In the genomic region with DNA sequence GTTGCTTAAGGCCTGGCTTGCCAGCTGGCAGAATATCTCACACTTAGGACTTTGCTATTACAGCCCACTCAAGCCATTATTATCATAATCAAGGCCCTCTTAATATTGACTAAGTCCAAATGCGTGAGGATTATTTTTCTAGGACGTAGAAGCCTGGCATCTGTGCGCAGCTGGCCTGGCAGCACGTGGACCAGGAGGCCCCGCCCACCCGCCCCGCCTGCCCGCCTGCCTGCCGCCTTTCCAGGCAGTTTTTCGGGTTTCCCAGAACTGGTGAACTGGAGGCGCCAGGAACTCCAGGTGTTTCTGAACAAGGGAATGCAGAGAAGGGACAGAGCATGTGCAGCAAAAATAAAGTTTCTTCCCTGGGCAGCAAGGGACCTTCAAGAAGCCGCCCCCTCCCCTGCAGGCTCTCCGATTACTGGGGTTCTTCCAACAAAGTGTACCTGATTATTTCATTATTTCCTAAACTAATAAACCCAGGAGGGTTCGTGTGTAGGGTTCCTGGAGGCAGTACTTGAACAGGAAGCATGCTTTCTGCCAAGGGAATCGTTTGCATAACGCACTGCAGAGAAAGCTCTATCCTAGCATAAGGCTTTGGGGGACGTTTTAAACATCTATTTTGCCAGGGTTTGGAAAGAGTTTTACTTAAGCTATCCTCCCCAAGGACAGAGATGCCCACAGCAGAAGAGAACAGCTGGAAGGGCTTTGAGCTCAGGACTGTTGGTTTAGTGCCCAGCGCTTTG, we compare ENCODE assay signal across 8 mouse cellular contexts. TPM values are rescaled to one million over a fixed set of nuclear protein-coding genes. Genes with fewer than 3 reads are reported as not detected.
DNase-seq lines count a peak whose midpoint lies in the region; ATAC-seq and TF ChIP-seq lines count a peak whose summit lies in the region.
"Had no signal": no experiment of that assay in that cellular context is flagged by ENCODE, and none has a peak within 500 bp of the region (broad histone marks: within the 10 kb centered on the region; RNA-seq: fewer than 3 reads in every experiment).

No protein-coding gene starts in this region.

- no peaks in the 10 kb centered on the region for H3K36me3 ChIP-seq in embryonic facial prominence, embryonic 11.5 days (replicated peaks; ENCODE audit: control insufficient read depth, insufficient read depth, low read depth, low read length)
- H3K36me3 ChIP-seq in forebrain, postnatal 0 days (ENCODE audit: insufficient read depth): no peaks in the 10 kb centered on the region
- no peaks in the 10 kb centered on the region for H3K36me3 ChIP-seq in hindbrain, embryonic 15.5 days
- no peaks in the 10 kb centered on the region for H3K36me3 ChIP-seq in liver, embryonic 13.5 days
- H3K36me3 ChIP-seq in neural tube, embryonic 14.5 days (ENCODE audit: control insufficient read depth, insufficient read depth, low read length): no peaks in the 10 kb centered on the region

- no peaks in the 10 kb centered on the region for H3K4me1 ChIP-seq in embryonic facial prominence, embryonic 11.5 days (ENCODE audit: control insufficient read depth, insufficient read depth, low read length)
- H3K4me1 ChIP-seq in forebrain, postnatal 0 days (ENCODE audit: insufficient read depth): 0 out of 2 replicates have a peak, but pooled peaks cover 5% of the 10 kb centered on the region
- H3K4me1 ChIP-seq in hindbrain, embryonic 15.5 days (replicated peaks): peaks cover 6% of the 10 kb centered on the region; the same call in 1 of the 2 replicates
- peaks cover 8% of the 10 kb centered on the region for H3K4me1 ChIP-seq in liver, embryonic 13.5 days (replicated peaks)
- peaks cover 3% of the 10 kb centered on the region; the same call in 1 of the 2 replicates for H3K4me1 ChIP-seq in neural tube, embryonic 14.5 days (ENCODE audit: control insufficient read depth, insufficient read depth, low read length)

- H3K27me3 ChIP-seq in embryonic facial prominence, embryonic 11.5 days (ENCODE audit: control insufficient read depth, insufficient read depth, low read length): no peaks in the 10 kb centered on the region
- no peaks in the 10 kb centered on the region for H3K27me3 ChIP-seq in forebrain, postnatal 0 days (ENCODE audit: insufficient read depth, low read length)
- no peaks in the 10 kb centered on the region for H3K27me3 ChIP-seq in hindbrain, embryonic 15.5 days
- H3K27me3 ChIP-seq in liver, embryonic 13.5 days: 0 out of 2 replicates have a peak, but pooled peaks cover 3% of the 10 kb centered on the region
- H3K27me3 ChIP-seq in neural tube, embryonic 14.5 days (ENCODE audit: control insufficient read depth, insufficient read depth, low read length): no peaks in the 10 kb centered on the region
- H3K27me3 ChIP-seq: megakaryocyte, embryonic 14.5 days had no signal

- no peak for TF ChIP-seq CTCF in forebrain, postnatal 0 days (IDR thresholded peaks at IDR 0.05; ENCODE audit: low read depth)

- 0 out of 2 replicates have a peak, but pooled peaks have one; percentile 27 for ATAC-seq in embryonic facial prominence, embryonic 11.5 days (replicated peaks; ENCODE audit: insufficient number of reproducible peaks, low FRiP score, low TSS enrichment, low read depth)
- ATAC-seq in forebrain, postnatal 0 days: peak; percentile 65
- peak; percentile 48; the same call in 1 of the 2 replicates for ATAC-seq in hindbrain, embryonic 15.5 days (ENCODE audit: low FRiP score, low read depth)
- peak; percentile 39; the same call in 1 of the 2 replicates for ATAC-seq in liver, embryonic 13.5 days (ENCODE audit: low read depth)
- ATAC-seq in neural tube, embryonic 14.5 days (ENCODE audit: low read depth): no peak

- H3K4me2 ChIP-seq in embryonic facial prominence, embryonic 11.5 days (ENCODE audit: low read depth, low read length): peak overlapping the region; percentile 32
- peak overlapping the region; percentile 24 for H3K4me2 ChIP-seq in forebrain, postnatal 0 days (ENCODE audit: low read depth)
- H3K4me2 ChIP-seq in hindbrain, embryonic 15.5 days: peak overlapping the region; percentile 55
- peak overlapping the region; percentile 48 for H3K4me2 ChIP-seq in liver, embryonic 13.5 days
- peak overlapping the region; percentile 44 for H3K4me2 ChIP-seq in neural tube, embryonic 14.5 days (ENCODE audit: low read depth, low read length)

- no peak overlapping the region for H3K4me3 ChIP-seq in embryonic facial prominence, embryonic 11.5 days (ENCODE audit: low read depth, low read length)
- peak overlapping the region; percentile 9; the same call in 1 of the 2 replicates for H3K4me3 ChIP-seq in forebrain, postnatal 0 days (ENCODE audit: low read depth, low read length)
- peak overlapping the region; percentile 24 for H3K4me3 ChIP-seq in hindbrain, embryonic 15.5 days
- H3K4me3 ChIP-seq in liver, embryonic 13.5 days (replicated peaks): no peak overlapping the region
- H3K4me3 ChIP-seq in neural tube, embryonic 14.5 days (ENCODE audit: low read depth, low read length): no peak overlapping the region
- H3K4me3 ChIP-seq: megakaryocyte, embryonic 14.5 days had no signal

- 0 out of 2 replicates have a peak overlapping the region, but pooled peaks have one; percentile 4 for H3K9ac ChIP-seq in embryonic facial prominence, embryonic 11.5 days (replicated peaks; ENCODE audit: low read length)
- H3K9ac ChIP-seq in forebrain, postnatal 0 days: peak overlapping the region; percentile 29; the same call in 1 of the 2 replicates
- 0 out of 2 replicates have a peak overlapping the region, but pooled peaks have one; percentile 14 for H3K9ac ChIP-seq in hindbrain, embryonic 15.5 days
- H3K9ac ChIP-seq in liver, embryonic 13.5 days: no peak overlapping the region
- H3K9ac ChIP-seq in neural tube, embryonic 14.5 days (replicated peaks; ENCODE audit: low read depth, low read length): 0 out of 2 replicates have a peak overlapping the region, but pooled peaks have one; percentile 16

- H3K27ac ChIP-seq in embryonic facial prominence, embryonic 11.5 days (replicated peaks; ENCODE audit: low read depth, low read length): 0 out of 2 replicates have a peak overlapping the region, but pooled peaks have one; percentile 36
- H3K27ac ChIP-seq in forebrain, postnatal 0 days (ENCODE audit: low read depth, low read length): no peak overlapping the region
- H3K27ac ChIP-seq in hindbrain, embryonic 15.5 days (replicated peaks): no peak overlapping the region
- no peak overlapping the region for H3K27ac ChIP-seq in liver, embryonic 13.5 days
- no peak overlapping the region for H3K27ac ChIP-seq in neural tube, embryonic 14.5 days (ENCODE audit: low read depth, low read length)

- WGBS in embryonic facial prominence, embryonic 11.5 days: 12% methylated on average over 18 of the region's 18 CpGs
- 15% methylated on average over 18 of the region's 18 CpGs for WGBS in forebrain, postnatal 0 days
- 15% methylated on average over 18 of the region's 18 CpGs for WGBS in hindbrain, embryonic 15.5 days
- WGBS in liver, embryonic 13.5 days (ENCODE audit: insufficient replicate concordance): 31% methylated on average over 18 of the region's 18 CpGs
- WGBS in neural tube, embryonic 14.5 days: 15% methylated on average over 18 of the region's 18 CpGs

- no peaks in the 10 kb centered on the region for H3K9me3 ChIP-seq in embryonic facial prominence, embryonic 11.5 days (replicated peaks; ENCODE audit: control insufficient read depth, low read length)
- no peaks in the 10 kb centered on the region for H3K9me3 ChIP-seq in forebrain, postnatal 0 days (ENCODE audit: low read length)
- no peaks in the 10 kb centered on the region for H3K9me3 ChIP-seq in hindbrain, embryonic 15.5 days
- H3K9me3 ChIP-seq in liver, embryonic 13.5 days (replicated peaks): no peaks in the 10 kb centered on the region
- H3K9me3 ChIP-seq in neural tube, embryonic 14.5 days (ENCODE audit: control insufficient read depth, low read length): no peaks in the 10 kb centered on the region

- peak; percentile 61 for DNase-seq in embryonic facial prominence, embryonic 11.5 days (ENCODE audit: low spot score)
- DNase-seq in forebrain, postnatal 0 days: peak; percentile 18
- no peak for DNase-seq in liver, embryonic 13.5 days
- no peak for DNase-seq in layer of hippocampus, postnatal 14 days (ENCODE audit: low spot score in 2 of 2)
- DNase-seq in right cerebral cortex, postnatal 10 days (ENCODE audit: low spot score in 2 of 2): no peak

RNA-seq across cellular contexts. Expression of gene Erp27, which starts 8.4 kb away (rescaled TPM):
- polyA plus RNA-seq in embryonic facial prominence, embryonic 11.5 days (2014; fragmentation: Nextera tagmentation; extraction: Ambion mirVana): not detected in 2 replicates
- total RNA-seq in forebrain, postnatal 0 days (2014; rRNA removed): 0.19 and 0.77 TPM in 2 replicates
- 0.79 and 0.92 TPM in 2 replicates for polyA plus RNA-seq in forebrain, postnatal 0 days (2015; fragmentation: Nextera tagmentation; extraction: Ambion mirVana)
- polyA plus RNA-seq in hindbrain, embryonic 15.5 days (2015; fragmentation: Nextera tagmentation; extraction: Ambion mirVana): not detected in 2 replicates
- polyA plus RNA-seq in liver, embryonic 13.5 days (2015; fragmentation: Nextera tagmentation; extraction: Ambion mirVana): 0.12 and 0.20 TPM in 2 replicates
- not detected in 2 replicates for polyA plus RNA-seq in neural tube, embryonic 14.5 days (2014; fragmentation: Nextera tagmentation; extraction: Ambion mirVana)
- total RNA-seq in layer of hippocampus, postnatal 14 days (2021): 1 to 10 TPM in 1 of 2 experiments, under 1 TPM in 1; 0.69 to 1.1 TPM

RNA-seq across cellular contexts. Expression of gene Pde6h, which starts 10.1 kb away (rescaled TPM):
- polyA plus RNA-seq in embryonic facial prominence, embryonic 11.5 days (2014; fragmentation: Nextera tagmentation; extraction: Ambion mirVana): not detected in 2 replicates
- total RNA-seq in forebrain, postnatal 0 days (2014; rRNA removed): 0.05 and 0.31 TPM in 2 replicates
- polyA plus RNA-seq in forebrain, postnatal 0 days (2015; fragmentation: Nextera tagmentation; extraction: Ambion mirVana): 0.34 TPM in 1 of 2 replicates, not detected in the other
- polyA plus RNA-seq in hindbrain, embryonic 15.5 days (2015; fragmentation: Nextera tagmentation; extraction: Ambion mirVana): 0.07 and 1.1 TPM in 2 replicates
- not detected in 2 replicates for polyA plus RNA-seq in liver, embryonic 13.5 days (2015; fragmentation: Nextera tagmentation; extraction: Ambion mirVana)
- not detected in 2 replicates for polyA plus RNA-seq in neural tube, embryonic 14.5 days (2014; fragmentation: Nextera tagmentation; extraction: Ambion mirVana)
- total RNA-seq in layer of hippocampus, postnatal 14 days (2021): 1 to 10 TPM; 1.2 to 1.8 TPM

RNA-seq across cellular contexts. Expression of gene Arhgdib, which starts 28.1 kb away (rescaled TPM):
- 56.2 and 58.1 TPM in 2 replicates for polyA plus RNA-seq in embryonic facial prominence, embryonic 11.5 days (2014; fragmentation: Nextera tagmentation; extraction: Ambion mirVana)
- total RNA-seq in forebrain, postnatal 0 days (2014; rRNA removed): 14.9 and 23.0 TPM in 2 replicates
- 29.3 and 37.5 TPM in 2 replicates for polyA plus RNA-seq in forebrain, postnatal 0 days (2015; fragmentation: Nextera tagmentation; extraction: Ambion mirVana)
- 14.0 and 16.7 TPM in 2 replicates for polyA plus RNA-seq in hindbrain, embryonic 15.5 days (2015; fragmentation: Nextera tagmentation; extraction: Ambion mirVana)
- polyA plus RNA-seq in liver, embryonic 13.5 days (2015; fragmentation: Nextera tagmentation; extraction: Ambion mirVana): 107 and 116 TPM in 2 replicates
- 6.9 and 15.6 TPM in 2 replicates for polyA plus RNA-seq in neural tube, embryonic 14.5 days (2014; fragmentation: Nextera tagmentation; extraction: Ambion mirVana)
- total RNA-seq in layer of hippocampus, postnatal 14 days (2021): 10 to 100 TPM; 12.4 to 12.6 TPM

RNA-seq across cellular contexts. Expression of gene Mgp, which starts 37.9 kb away (rescaled TPM):
- 9.7 and 11.8 TPM in 2 replicates for polyA plus RNA-seq in embryonic facial prominence, embryonic 11.5 days (2014; fragmentation: Nextera tagmentation; extraction: Ambion mirVana)
- total RNA-seq in forebrain, postnatal 0 days (2014; rRNA removed): 31.2 and 32.7 TPM in 2 replicates
- polyA plus RNA-seq in forebrain, postnatal 0 days (2015; fragmentation: Nextera tagmentation; extraction: Ambion mirVana): 39.9 and 57.8 TPM in 2 replicates
- 12.2 and 21.3 TPM in 2 replicates for polyA plus RNA-seq in hindbrain, embryonic 15.5 days (2015; fragmentation: Nextera tagmentation; extraction: Ambion mirVana)
- 6.5 and 7.3 TPM in 2 replicates for polyA plus RNA-seq in liver, embryonic 13.5 days (2015; fragmentation: Nextera tagmentation; extraction: Ambion mirVana)
- polyA plus RNA-seq in neural tube, embryonic 14.5 days (2014; fragmentation: Nextera tagmentation; extraction: Ambion mirVana): 3.1 and 11.7 TPM in 2 replicates
- total RNA-seq in layer of hippocampus, postnatal 14 days (2021): 10 to 100 TPM; 23.2 to 39.5 TPM

RNA-seq across cellular contexts. Expression of gene Art4, which starts 56.0 kb away (rescaled TPM):
- polyA plus RNA-seq in embryonic facial prominence, embryonic 11.5 days (2014; fragmentation: Nextera tagmentation; extraction: Ambion mirVana): 1.2 and 1.3 TPM in 2 replicates
- not detected in 2 replicates for total RNA-seq in forebrain, postnatal 0 days (2014; rRNA removed)
- polyA plus RNA-seq in forebrain, postnatal 0 days (2015; fragmentation: Nextera tagmentation; extraction: Ambion mirVana): 0.13 and 0.23 TPM in 2 replicates
- 0.09 and 0.46 TPM in 2 replicates for polyA plus RNA-seq in hindbrain, embryonic 15.5 days (2015; fragmentation: Nextera tagmentation; extraction: Ambion mirVana)
- 28.8 and 32.7 TPM in 2 replicates for polyA plus RNA-seq in liver, embryonic 13.5 days (2015; fragmentation: Nextera tagmentation; extraction: Ambion mirVana)
- 0.23 TPM in 1 of 2 replicates, not detected in the other for polyA plus RNA-seq in neural tube, embryonic 14.5 days (2014; fragmentation: Nextera tagmentation; extraction: Ambion mirVana)
- not detected for total RNA-seq in layer of hippocampus, postnatal 14 days (2021)

Comparison
In these comparisons a context has a peak if more than half of its experiments do, and no peak if none do; other contexts are left out.
1. DNase-seq: peak in embryonic facial prominence, embryonic 11.5 days (single experiment) and forebrain, postnatal 0 days (single experiment); none in liver, embryonic 13.5 days (single experiment), layer of hippocampus, postnatal 14 days (0 of 2) and right cerebral cortex, postnatal 10 days (0 of 2).
2. H3K4me3 ChIP-seq: peak in forebrain, postnatal 0 days (single experiment) and hindbrain, embryonic 15.5 days (single experiment); none in embryonic facial prominence, embryonic 11.5 days (single experiment), liver, embryonic 13.5 days (single experiment) and neural tube, embryonic 14.5 days (single experiment).
3. Peak in every context shown above with its lines, with median percentiles within 50 percentile points of each other: H3K4me2 ChIP-seq.